Mouse (Mus musculus): ENCODE measurements at regions not wholly inside any gene's neighbourhood (a gene's known extent, or its start where the extent isn't known, plus 50 kb on each side); places are given as distances from the start of the nearest gene placed in this dataset.

DNA sequence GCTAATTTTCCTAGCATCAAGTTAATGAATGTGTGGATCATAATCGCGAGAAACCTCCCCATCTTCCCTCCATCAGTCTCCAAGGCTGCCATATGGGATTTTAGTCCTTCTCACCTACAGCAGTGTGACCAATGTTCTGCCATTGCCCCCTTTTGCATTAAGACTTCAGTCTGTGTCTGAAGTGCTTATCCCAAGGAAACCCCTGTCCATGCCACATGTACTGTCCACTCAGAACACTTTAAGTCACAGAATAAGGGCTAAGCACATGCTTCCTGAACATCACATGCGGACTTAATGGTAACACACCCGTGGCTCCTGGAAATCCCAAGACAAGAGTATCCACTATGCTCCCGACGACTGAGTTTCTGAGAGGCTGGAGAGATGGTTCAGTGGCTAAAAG lies 165.7 kb upstream of the Nfe2l3 start:
- intact Hi-C loops (cut with DNase I): no loop called here

GRCm38 (mm10) chr6:51267888-51268287 lies 164.6 kb upstream of the Nfe2l3 start:
- intact Hi-C loops (cut with DNase I): no loop called here

DNA sequence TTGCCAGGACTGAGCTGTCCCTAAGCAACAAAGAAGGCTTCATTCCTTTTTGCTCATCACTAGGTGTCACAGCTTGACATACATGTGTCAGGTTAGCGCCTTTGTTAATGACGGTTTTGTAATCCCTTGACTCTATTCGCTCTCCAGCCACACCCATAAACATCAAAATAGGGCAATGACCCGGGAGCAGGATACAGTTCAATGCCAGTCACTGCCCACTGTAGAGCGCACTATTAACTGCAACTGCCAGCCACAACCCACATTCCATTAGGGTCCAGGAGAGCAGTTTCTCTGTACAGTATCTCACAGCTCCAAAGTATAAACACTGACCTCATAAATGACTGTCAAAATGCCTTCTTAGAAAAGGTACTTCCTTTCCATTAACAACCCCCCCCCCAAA lies 163.5 kb upstream of the Nfe2l3 start:
- intact Hi-C loops (cut with DNase I): no loop called here

GRCm38 (mm10) chr6:51269617-51270016 lies 162.9 kb upstream of the Nfe2l3 start:
- intact Hi-C loops (cut with DNase I): loop anchor here (2.0 to 5.0 kb wide), 2 partner anchors 57 to 93 kb away; no protein-coding TSS in a partner anchor

- intact Hi-C loops (cut with DNase I): loop anchor here (2.0 to 5.0 kb wide), 2 partner anchors 58 to 92 kb away; no protein-coding TSS in a partner anchor
Observed at GRCm38 (mm10) chr6:51270216-51271127, 162.0 kb upstream of the Nfe2l3 start.

- intact Hi-C loops (cut with DNase I): loop anchor here (2.0 to 5.0 kb wide), 2 partner anchors 59 to 92 kb away; no protein-coding TSS in a partner anchor
Observed at GRCm38 (mm10) chr6:51271128-51271480, 161.4 kb upstream of the Nfe2l3 start.

DNA sequence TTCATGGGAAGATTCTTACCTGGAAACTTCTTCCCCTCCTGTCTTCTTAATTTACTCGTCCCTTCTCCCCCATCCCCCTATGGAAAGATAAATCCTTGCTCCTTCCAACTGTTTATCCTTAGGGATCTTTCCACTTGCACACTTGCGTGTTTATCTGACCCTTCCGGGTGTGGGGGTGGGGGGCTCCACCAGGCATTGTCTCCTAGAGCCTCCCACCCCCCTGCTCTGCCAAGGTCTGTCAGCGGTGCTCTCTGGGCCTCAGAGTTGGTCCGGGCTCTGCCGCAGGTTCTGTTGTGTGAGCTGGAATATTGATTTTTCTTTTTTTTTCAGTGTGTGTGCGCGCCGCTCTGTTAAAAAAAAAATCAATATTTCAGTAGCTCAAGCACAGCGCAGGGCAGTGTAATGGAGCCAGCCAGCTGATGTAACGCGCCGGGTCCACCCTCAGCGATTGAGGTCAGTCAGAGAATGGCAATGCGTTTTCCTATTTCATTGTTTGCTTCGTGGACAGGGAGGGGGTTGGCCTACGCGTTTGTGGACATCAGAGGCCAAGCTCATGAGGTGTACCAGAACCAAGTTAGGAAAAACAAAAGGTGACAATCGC lies 160.2 kb upstream of the Nfe2l3 start:
- intact Hi-C loops (cut with DNase I): loop anchor here (5.0 kb wide), 1 partner anchor 60 kb away; no protein-coding TSS in a partner anchor

DNA sequence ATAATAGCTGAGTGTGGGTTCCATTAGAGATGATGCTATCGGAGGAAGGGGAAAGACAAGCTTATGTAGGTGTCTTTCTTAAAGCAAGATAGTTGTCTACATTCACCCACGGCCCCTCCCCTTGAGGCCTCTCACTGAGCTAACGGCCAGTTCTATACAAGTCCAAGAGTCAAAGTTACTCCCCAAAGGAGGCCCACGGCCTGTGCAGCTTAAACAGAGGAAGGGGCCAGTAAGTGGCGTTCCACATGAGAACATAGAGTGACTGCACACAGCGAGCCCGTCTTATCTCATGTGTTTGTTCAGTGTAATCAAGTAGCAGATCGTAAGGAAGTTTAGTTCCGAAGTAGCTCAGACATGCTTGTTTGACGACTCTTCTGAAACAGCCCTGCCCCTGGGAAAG lies 153.0 kb upstream of the Nfe2l3 start:
- intact Hi-C loops (cut with DNase I): no loop called here

DNA sequence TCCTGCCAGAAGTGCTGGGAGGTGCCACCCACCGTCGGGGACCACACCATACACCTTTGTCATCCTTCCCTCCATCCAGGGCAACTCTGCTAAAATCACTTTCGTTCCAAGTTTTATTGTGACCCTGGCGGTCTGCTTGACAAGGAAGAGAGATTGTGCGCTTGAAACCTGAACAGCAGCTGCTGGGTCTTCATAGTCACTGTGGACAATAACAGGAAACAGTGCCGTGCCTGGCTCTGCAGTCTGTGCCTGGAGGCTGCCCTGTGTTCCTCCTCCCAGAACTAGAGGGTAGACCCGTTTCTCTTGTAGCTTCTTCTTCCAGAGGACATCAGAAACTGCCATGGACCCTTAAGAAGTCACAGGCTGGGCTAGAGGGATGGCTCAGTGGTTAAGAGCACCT lies 152.2 kb upstream of the Nfe2l3 start:
- intact Hi-C loops (cut with DNase I): no loop called here

GRCm38 (mm10) chr6:51283916-51284706 lies 148.4 kb upstream of the Nfe2l3 start:
- intact Hi-C loops (cut with DNase I): no loop called here

- intact Hi-C loops (cut with DNase I): no loop called here
Observed at GRCm38 (mm10) chr6:51284881-51285280, 147.6 kb upstream of the Nfe2l3 start.

GRCm38 (mm10) chr6:51286836-51287235 lies 145.6 kb upstream of the Nfe2l3 start:
- intact Hi-C loops (cut with DNase I): no loop called here

- intact Hi-C loops (cut with DNase I): no loop called here
Observed at GRCm38 (mm10) chr6:51287383-51287782, 145.1 kb upstream of the Nfe2l3 start.

GRCm38 (mm10) chr6:51287807-51288206 lies 144.7 kb upstream of the Nfe2l3 start:
- intact Hi-C loops (cut with DNase I): no loop called here

DNA sequence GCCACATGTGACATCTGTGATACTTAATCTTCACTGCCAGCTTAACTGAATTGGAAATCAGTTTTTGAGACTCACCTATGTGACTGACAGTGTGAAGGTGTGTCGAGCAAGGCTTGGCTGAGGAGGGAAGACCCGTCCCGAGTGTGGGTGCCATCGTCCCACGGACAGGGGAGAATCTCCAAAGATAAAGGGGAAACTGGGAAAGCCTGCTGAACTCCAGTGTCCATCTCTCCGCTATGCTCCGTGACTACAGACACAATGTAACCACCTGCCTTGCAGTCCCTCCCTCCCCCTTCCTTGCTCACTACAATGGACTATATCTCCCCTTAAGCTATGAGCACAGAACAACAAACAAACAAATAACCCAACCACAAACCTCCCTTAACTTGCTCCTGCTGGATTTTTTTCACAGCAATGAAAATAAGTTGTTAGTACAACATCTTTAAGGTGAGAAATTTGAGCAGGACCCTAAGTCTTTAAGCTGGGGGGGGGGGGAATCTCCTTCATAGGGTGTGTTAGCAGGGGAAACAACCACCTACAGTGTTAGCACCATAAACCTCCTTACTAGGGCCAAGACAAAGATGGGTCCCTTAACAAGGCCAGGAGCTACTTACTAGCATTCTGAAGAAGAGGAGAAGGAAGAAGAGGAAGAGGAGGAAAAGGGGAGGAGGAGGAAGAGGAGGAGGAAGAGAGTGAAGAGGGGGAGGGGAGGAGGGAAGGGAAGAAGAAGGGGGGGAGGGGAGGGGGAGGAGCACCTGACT lies 144.0 kb upstream of the Nfe2l3 start:
- intact Hi-C loops (cut with DNase I): no loop called here

GRCm38 (mm10) chr6:51289067-51289725 lies 143.3 kb upstream of the Nfe2l3 start:
- intact Hi-C loops (cut with DNase I): no loop called here

GRCm38 (mm10) chr6:51300694-51301417 lies 131.6 kb upstream of the Nfe2l3 start:
- intact Hi-C loops (cut with DNase I): no loop called here

DNA sequence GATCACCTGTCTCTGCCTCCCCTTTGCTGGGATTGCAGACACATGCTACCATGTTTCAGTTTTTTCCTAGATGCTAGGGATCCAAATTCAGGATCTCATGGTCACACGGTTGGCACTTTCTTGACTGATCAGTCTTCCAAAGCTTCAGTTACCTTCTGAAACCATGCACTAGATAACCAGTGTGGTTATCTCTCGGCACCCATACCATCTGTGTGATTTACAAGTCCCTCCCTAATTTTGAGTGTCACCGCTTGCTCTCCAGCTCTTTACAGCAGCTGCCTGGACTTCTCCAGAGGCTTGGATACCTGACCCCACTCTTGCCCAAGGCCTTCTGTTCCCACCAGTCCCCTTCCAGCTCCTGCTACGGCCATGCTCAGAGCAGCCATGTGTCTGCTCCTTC lies 130.6 kb upstream of the Nfe2l3 start:
- intact Hi-C loops (cut with DNase I): no loop called here

DNA sequence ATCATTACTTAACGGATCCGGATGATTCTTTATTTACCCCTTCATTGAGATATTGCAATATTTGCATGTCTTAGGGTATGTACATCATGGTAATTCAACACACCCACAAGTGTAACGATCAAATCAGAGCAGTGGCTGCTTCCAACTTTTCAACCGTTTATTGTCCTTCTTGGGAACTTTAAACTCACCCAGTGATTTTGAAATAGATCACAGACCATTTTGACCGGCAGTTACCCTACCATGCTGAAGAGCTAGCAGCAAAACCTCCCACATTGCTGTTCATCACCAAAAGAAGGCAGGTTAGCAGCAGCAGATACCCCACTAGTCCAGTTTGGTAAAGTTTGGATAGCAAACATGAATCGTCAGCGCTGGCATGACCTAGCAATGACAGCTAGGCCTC lies 130.2 kb upstream of the Nfe2l3 start:
- intact Hi-C loops (cut with DNase I): no loop called here

- intact Hi-C loops (cut with DNase I): no loop called here
Observed at GRCm38 (mm10) chr6:51318341-51318740, 114.1 kb upstream of the Nfe2l3 start.
